Mouse (Mus musculus): Measurements from ENCODE around the gene Pik3cg. TPM values are rescaled to one million over a fixed set of nuclear protein-coding genes. Genes with fewer than 3 reads are reported as not detected.

Gene Pik3cg
- polyA plus RNA-seq, 1 experiment: 4.9 TPM

- Histone ChIP-seq H3K4me1 (ENCODE audit: control insufficient read depth, insufficient read depth, low read length) (no peaks in the 10 kb centered on the region; the same call in 1 of the 2 replicates), H3K4me3 (replicated peaks; ENCODE audit: extremely low read depth, low read depth, low read length) (no peak overlapping the region)
- TF ChIP-seq CTCF (IDR thresholded peaks at IDR 0.05; ENCODE audit: insufficient read depth, low read length) (no peak), POLR2A (IDR thresholded peaks at IDR 0.05; ENCODE audit: borderline replicate concordance, extremely low read depth, low read depth, low read length) (no peak)
- WGBS: 57% methylated on average over 4 of the region's 4 CpGs
- DNase-seq: no peak
These were observed 17.5 kb downstream of the Pik3cg start for GRCm38 (mm10) chr12:32190927-32191326.

DNA sequence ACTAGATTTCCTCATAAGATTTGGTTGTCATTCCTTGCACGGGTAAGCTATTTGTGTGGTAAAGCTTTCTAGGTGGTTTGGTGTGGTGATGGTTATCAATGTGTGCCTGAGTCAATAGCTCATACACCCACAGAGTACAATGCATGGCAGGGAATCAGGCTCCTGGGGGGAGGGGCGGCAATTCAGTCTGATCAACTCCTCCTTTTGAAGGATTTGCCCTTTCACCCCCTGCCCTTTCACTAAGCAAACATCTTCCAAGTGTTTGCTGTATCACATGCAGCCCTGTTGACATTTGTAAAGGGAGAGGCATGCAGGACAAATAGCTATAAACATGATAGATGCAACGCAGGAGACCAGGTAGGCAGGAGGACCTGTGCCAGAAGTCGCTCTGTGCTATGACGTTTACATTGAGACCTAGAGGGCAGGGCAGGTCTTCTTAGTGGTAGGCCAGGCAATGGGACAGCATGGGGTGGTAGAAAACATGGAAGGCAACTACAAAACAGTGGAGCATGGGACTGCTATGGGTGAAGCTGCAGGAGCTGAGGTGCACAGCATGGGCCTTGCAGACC, 20.7 kb downstream of the Pik3cg start:
- TF ChIP-seq CTCF (IDR thresholded peaks at IDR 0.05; ENCODE audit: insufficient read depth, low read length) (no peak), POLR2A (IDR thresholded peaks at IDR 0.05; ENCODE audit: borderline replicate concordance, extremely low read depth, low read depth, low read length) (no peak)
- WGBS: 67% methylated on average over 5 of the region's 5 CpGs
- Histone ChIP-seq H3K4me1 (ENCODE audit: control insufficient read depth, insufficient read depth, low read length) (no peaks in the 10 kb centered on the region; the same call in 1 of the 2 replicates), H3K4me3 (replicated peaks; ENCODE audit: extremely low read depth, low read depth, low read length) (no peak overlapping the region)
- no peak for DNase-seq

DNA sequence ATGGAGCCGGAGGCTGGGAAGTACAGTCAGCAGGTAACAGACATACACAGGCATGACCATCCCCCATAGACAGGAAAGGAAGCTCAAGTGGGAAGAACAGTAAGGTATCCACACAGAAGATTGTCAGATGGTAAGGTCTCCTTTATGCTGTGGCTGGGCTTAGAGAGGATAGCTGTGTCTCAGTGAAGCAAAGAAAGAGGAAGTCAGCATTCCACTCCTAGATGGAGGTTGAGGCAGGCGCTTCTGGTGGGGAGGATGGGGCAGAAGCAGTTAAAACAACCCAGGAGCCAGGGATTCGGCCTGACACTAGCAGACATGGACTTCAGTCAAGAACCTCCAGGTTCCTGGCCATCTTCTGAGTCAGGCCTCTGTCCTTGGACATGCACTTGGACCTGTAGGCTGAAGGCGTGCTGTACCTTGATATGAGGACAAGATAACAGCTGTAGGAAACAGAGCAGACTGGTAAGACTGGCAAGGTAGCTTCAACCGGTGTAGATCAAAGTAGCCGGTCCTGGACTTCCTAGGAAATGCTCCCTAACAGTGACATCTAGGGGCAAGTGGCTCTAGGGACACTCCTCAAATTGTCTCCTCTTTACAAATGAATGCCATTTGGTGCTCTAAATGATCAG, 21.7 kb downstream of the Pik3cg start:
- TF ChIP-seq POLR2A (IDR thresholded peaks at IDR 0.05; ENCODE audit: borderline replicate concordance, extremely low read depth, low read depth, low read length): no peak
- TF ChIP-seq CTCF (IDR thresholded peaks at IDR 0.05; ENCODE audit: insufficient read depth, low read length): no peak
- Histone ChIP-seq H3K4me3 (replicated peaks; ENCODE audit: extremely low read depth, low read depth, low read length) (no peak overlapping the region), H3K4me1 (ENCODE audit: control insufficient read depth, insufficient read depth, low read length) (no peaks in the 10 kb centered on the region; the same call in 1 of the 2 replicates)
- WGBS: 84% methylated on average over 6 of the region's 6 CpGs
- DNase-seq: no peak

DNA sequence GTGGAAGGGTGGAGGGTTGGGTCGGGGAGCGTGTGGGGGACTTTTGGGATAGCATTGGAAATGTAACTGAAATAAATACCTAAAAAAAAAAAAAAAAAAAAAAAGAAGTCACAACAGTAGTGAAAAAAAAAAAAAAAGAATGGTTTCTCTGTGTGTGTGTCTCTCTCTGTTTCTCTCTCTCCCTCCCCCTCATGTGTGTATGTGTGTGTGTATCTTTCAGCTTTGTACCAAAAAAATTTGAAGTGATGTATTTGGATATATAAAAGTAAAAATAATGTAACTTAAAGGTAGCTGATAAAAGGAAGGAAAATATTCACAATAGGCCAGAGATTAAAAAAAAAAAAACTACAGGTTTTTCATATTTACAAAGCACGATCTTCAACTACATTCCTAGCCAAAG, 23.6 kb downstream of the Pik3cg start:
- 90% methylated on average over 3 of the region's 3 CpGs for WGBS
- Histone ChIP-seq H3K4me3 (replicated peaks; ENCODE audit: extremely low read depth, low read depth, low read length) (no peak overlapping the region), H3K4me1 (ENCODE audit: control insufficient read depth, insufficient read depth, low read length) (no peaks in the 10 kb centered on the region)
- TF ChIP-seq POLR2A (IDR thresholded peaks at IDR 0.05; ENCODE audit: borderline replicate concordance, extremely low read depth, low read depth, low read length): no peak
- TF ChIP-seq CTCF (IDR thresholded peaks at IDR 0.05; ENCODE audit: insufficient read depth, low read length): no peak
- no peak for DNase-seq

GRCm38 (mm10) chr12:32183584-32183983, 24.9 kb downstream of the Pik3cg start:
- no peak for DNase-seq
- 87% methylated on average over 1 of the region's 1 CpGs for WGBS
- Histone ChIP-seq H3K4me1 (ENCODE audit: control insufficient read depth, insufficient read depth, low read length) (no peaks in the 10 kb centered on the region), H3K4me3 (replicated peaks; ENCODE audit: extremely low read depth, low read depth, low read length) (no peak overlapping the region)
- TF ChIP-seq CTCF (IDR thresholded peaks at IDR 0.05; ENCODE audit: insufficient read depth, low read length): no peak

- WGBS: 86% methylated on average over 15 of the region's 15 CpGs
- Histone ChIP-seq H3K4me3 (replicated peaks; ENCODE audit: extremely low read depth, low read depth, low read length) (no peak overlapping the region), H3K4me1 (ENCODE audit: control insufficient read depth, insufficient read depth, low read length) (no peaks in the 10 kb centered on the region)
- TF ChIP-seq POLR2A (IDR thresholded peaks at IDR 0.05; ENCODE audit: borderline replicate concordance, extremely low read depth, low read depth, low read length) (no peak), CTCF (IDR thresholded peaks at IDR 0.05; ENCODE audit: insufficient read depth, low read length) (no peak)
- no peak for DNase-seq
These were observed 25.6 kb downstream of the Pik3cg start for GRCm38 (mm10) chr12:32182632-32183419.

DNA sequence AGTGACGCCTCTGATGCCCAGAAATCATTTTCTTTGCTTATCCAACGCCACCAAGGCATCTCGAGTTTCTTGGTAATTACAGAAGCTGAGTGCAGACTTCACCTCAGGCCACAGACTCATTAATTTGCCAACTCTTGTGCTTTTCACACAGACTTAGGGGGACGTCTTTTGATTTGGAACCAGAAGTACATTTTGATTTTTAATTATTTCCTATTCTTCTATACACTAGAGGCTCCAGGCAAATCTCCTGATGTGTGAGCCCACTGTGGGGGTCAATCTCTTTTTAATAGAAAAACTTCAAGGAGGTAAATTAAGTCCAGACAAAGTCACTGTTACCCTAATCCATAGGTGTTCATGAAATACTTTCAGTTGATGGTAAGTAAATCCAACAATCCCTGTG, 26.6 kb downstream of the Pik3cg start:
- 60% methylated on average over 4 of the region's 4 CpGs for WGBS
- Histone ChIP-seq H3K4me3 (replicated peaks; ENCODE audit: extremely low read depth, low read depth, low read length) (no peak overlapping the region), H3K4me1 (ENCODE audit: control insufficient read depth, insufficient read depth, low read length) (no peaks in the 10 kb centered on the region)
- no peak for DNase-seq
- no peak for TF ChIP-seq CTCF (IDR thresholded peaks at IDR 0.05; ENCODE audit: insufficient read depth, low read length)
- no peak for TF ChIP-seq POLR2A (IDR thresholded peaks at IDR 0.05; ENCODE audit: borderline replicate concordance, extremely low read depth, low read depth, low read length)

DNA sequence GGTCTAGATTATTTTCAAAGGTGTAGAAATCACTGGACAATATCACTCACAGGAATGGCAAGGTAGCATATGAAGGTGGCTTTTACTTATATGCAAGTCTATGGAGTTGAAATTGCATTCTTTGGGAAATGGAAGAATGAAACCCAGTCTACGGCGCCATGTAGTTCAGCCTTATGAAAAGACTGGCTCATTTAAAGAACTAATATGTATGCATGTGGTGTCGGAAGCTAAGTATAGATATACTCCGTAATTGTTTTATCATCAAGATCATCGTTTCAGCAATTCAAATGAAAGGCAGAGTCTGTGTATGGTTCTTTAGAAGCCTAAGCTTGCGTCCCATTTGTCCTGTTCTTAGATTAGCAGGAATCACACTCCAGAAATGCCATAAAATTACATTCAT, 34.0 kb downstream of the Pik3cg start:
- no peak for DNase-seq
- no peak for TF ChIP-seq POLR2A (IDR thresholded peaks at IDR 0.05; ENCODE audit: borderline replicate concordance, extremely low read depth, low read depth, low read length)
- TF ChIP-seq CTCF (IDR thresholded peaks at IDR 0.05; ENCODE audit: insufficient read depth, low read length): no peak
- no peaks in the 10 kb centered on the region for H3K4me1 ChIP-seq (ENCODE audit: control insufficient read depth, insufficient read depth, low read length)
- no peak overlapping the region for H3K4me3 ChIP-seq (replicated peaks; ENCODE audit: extremely low read depth, low read depth, low read length)
- 94% methylated on average over 6 of the region's 6 CpGs for WGBS

DNA sequence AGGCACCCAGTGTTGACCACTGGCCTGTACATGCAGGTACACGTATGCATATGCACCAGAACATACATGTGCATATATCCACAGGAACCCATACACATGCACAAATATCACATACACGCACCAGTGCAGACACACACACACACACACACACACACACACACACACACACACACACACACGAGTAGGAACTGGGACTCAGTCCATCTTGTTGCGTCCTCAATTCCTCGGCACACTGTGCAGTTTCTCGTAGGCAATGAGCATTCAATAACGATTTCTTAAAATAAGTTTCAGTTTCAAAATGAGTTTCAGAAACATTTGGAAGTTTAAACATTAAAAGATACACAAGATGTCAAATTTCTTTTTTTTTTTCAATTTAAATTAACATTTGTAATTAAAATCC, 35.6 kb downstream of the Pik3cg start:
- H3K4me1 ChIP-seq (ENCODE audit: control insufficient read depth, insufficient read depth, low read length): no peaks in the 10 kb centered on the region
- no peak overlapping the region for H3K4me3 ChIP-seq (replicated peaks; ENCODE audit: extremely low read depth, low read depth, low read length)
- TF ChIP-seq POLR2A (IDR thresholded peaks at IDR 0.05; ENCODE audit: borderline replicate concordance, extremely low read depth, low read depth, low read length): no peak
- TF ChIP-seq CTCF (IDR thresholded peaks at IDR 0.05; ENCODE audit: insufficient read depth, low read length): no peak
- 84% methylated on average over 7 of the region's 7 CpGs for WGBS
- DNase-seq: no peak

- no peak for TF ChIP-seq CTCF (IDR thresholded peaks at IDR 0.05; ENCODE audit: insufficient read depth, low read length)
- no peak for TF ChIP-seq POLR2A (IDR thresholded peaks at IDR 0.05; ENCODE audit: borderline replicate concordance, extremely low read depth, low read depth, low read length)
- DNase-seq: no peak
- no peaks in the 10 kb centered on the region for H3K4me1 ChIP-seq (ENCODE audit: control insufficient read depth, insufficient read depth, low read length)
- 26% methylated on average over 5 of the region's 5 CpGs for WGBS
- H3K4me3 ChIP-seq (replicated peaks; ENCODE audit: extremely low read depth, low read depth, low read length): no peak overlapping the region
These were observed 39.3 kb downstream of the Pik3cg start for GRCm38 (mm10) chr12:32169164-32169563.
